Mouse (Mus musculus): ENCODE data around the gene Hoxa9.
A peak's percentile ranks its signal among the peaks of the same experiment; 100 is the strongest.

Gene Hoxa9

GRCm38 (mm10) chr6:52228475-52229465 lies 2.1 kb downstream of the Hoxa9 start:
- no peak for DNase-seq (ENCODE audit: low read depth, low spot score)

GRCm38 (mm10) chr6:52227470-52228222 lies 3.2 kb downstream of the Hoxa9 start:
- DNase-seq (ENCODE audit: low read depth, low spot score) = no peak

- DNase-seq (ENCODE audit: low read depth, low spot score) = no peak
These were observed 4.2 kb downstream of the Hoxa9 start for GRCm38 (mm10) chr6:52226569-52227257.

GRCm38 (mm10) chr6:52225612-52226568 lies 5.0 kb downstream of the Hoxa9 start:
- DNase-seq (ENCODE audit: low read depth, low spot score) = peak; percentile 97

GRCm38 (mm10) chr6:52224895-52225611 lies 5.8 kb downstream of the Hoxa9 start:
- peak; percentile 62 for DNase-seq (ENCODE audit: low read depth, low spot score)

GRCm38 (mm10) chr6:52223939-52224760 lies 6.7 kb downstream of the Hoxa9 start:
- DNase-seq (ENCODE audit: low read depth, low spot score) = no peak

GRCm38 (mm10) chr6:52222729-52223128 lies 8.2 kb downstream of the Hoxa9 start:
- no peak for DNase-seq (ENCODE audit: low read depth, low spot score)

- DNase-seq (ENCODE audit: low read depth, low spot score) = no peak
These were observed 8.8 kb downstream of the Hoxa9 start for GRCm38 (mm10) chr6:52221993-52222685.

- DNase-seq (ENCODE audit: low read depth, low spot score) = peak; percentile 92
These were observed 9.4 kb downstream of the Hoxa9 start, which contains the start of gene Hoxa7 for GRCm38 (mm10) chr6:52221337-52221992. Gene Hoxa7 (minus strand): TSS chr6:52221854.

- DNase-seq (ENCODE audit: low read depth, low spot score) = no peak
These were observed 10.0 kb downstream of the Hoxa9 start for GRCm38 (mm10) chr6:52220865-52221310.

GRCm38 (mm10) chr6:52220003-52220864 lies 10.7 kb downstream of the Hoxa9 start:
- DNase-seq (ENCODE audit: low read depth, low spot score) = no peak

- no peak for DNase-seq (ENCODE audit: low read depth, low spot score)
These were observed 11.5 kb downstream of the Hoxa9 start for GRCm38 (mm10) chr6:52219234-52219942.

GRCm38 (mm10) chr6:52218643-52219215 lies 12.2 kb downstream of the Hoxa9 start:
- DNase-seq (ENCODE audit: low read depth, low spot score) = no peak

GRCm38 (mm10) chr6:52217895-52218642 lies 12.8 kb downstream of the Hoxa9 start:
- no peak for DNase-seq (ENCODE audit: low read depth, low spot score)

GRCm38 (mm10) chr6:52217459-52217768 lies 13.5 kb downstream of the Hoxa9 start:
- peak; percentile 94 for DNase-seq (ENCODE audit: low read depth, low spot score)

All from A20 (cell line).